Mouse (Mus musculus): ENCODE measurements around the gene Ankrd60. TPM values are rescaled to one million over a fixed set of nuclear protein-coding genes. Genes with fewer than 3 reads are reported as not detected.
A peak's percentile ranks its signal among the peaks of the same experiment; 100 is the strongest.

Ankrd60 gene
- polyA plus RNA-seq, 1 experiment from 2014 or later, result not detected

- no peaks in the 10 kb centered on the region for H3K27me3 ChIP-seq (ENCODE audit: control insufficient read depth, insufficient read depth, low read length)
- no peaks in the 10 kb centered on the region for H3K9me3 ChIP-seq (ENCODE audit: control insufficient read depth, low read depth, low read length)
- H3K36me3 ChIP-seq (ENCODE audit: control insufficient read depth, insufficient read depth, low read length), result no peaks in the 10 kb centered on the region
- no peak overlapping the region for H3K9ac ChIP-seq (replicated peaks; ENCODE audit: low read depth, low read length)
- H3K27ac ChIP-seq (ENCODE audit: low read length), result peak overlapping the region; percentile 69; the same call in 1 of the 2 replicates
- ATAC-seq (ENCODE audit: insufficient number of reproducible peaks, insufficient read depth, low FRiP score, low read depth), result no peak
- H3K4me3 ChIP-seq (ENCODE audit: low read depth, low read length), result no peak overlapping the region
- no peak overlapping the region for H3K4me2 ChIP-seq (replicated peaks; ENCODE audit: low read depth, low read length)
- WGBS, result 33% methylated on average over 9 of the region's 9 CpGs
- peaks cover 14% of the 10 kb centered on the region for H3K4me1 ChIP-seq (ENCODE audit: control insufficient read depth, insufficient read depth, low read length)
These were observed 14.0 kb downstream of the Ankrd60 start for GRCm38 (mm10) chr2:173564179-173564578.

- Histone ChIP-seq H3K27ac (ENCODE audit: low read length) (peak overlapping the region; percentile 44; the same call in 1 of the 2 replicates), H3K4me3 (ENCODE audit: low read depth, low read length) (no peak overlapping the region), H3K27me3 (ENCODE audit: control insufficient read depth, insufficient read depth, low read length) (no peaks in the 10 kb centered on the region), H3K4me1 (ENCODE audit: control insufficient read depth, insufficient read depth, low read length) (peaks cover 21% of the 10 kb centered on the region), H3K9ac (replicated peaks; ENCODE audit: low read depth, low read length) (no peak overlapping the region), H3K36me3 (ENCODE audit: control insufficient read depth, insufficient read depth, low read length) (no peaks in the 10 kb centered on the region), H3K4me2 (replicated peaks; ENCODE audit: low read depth, low read length) (no peak overlapping the region), H3K9me3 (ENCODE audit: control insufficient read depth, low read depth, low read length) (no peaks in the 10 kb centered on the region)
- no peak for ATAC-seq (ENCODE audit: insufficient number of reproducible peaks, insufficient read depth, low FRiP score, low read depth)
- WGBS, result 59% methylated on average over 7 of the region's 7 CpGs
These were observed 14.8 kb downstream of the Ankrd60 start for GRCm38 (mm10) chr2:173563336-173563735.

GRCm38 (mm10) chr2:173561851-173562442 lies 16.2 kb downstream of the Ankrd60 start:
- H3K4me3 ChIP-seq (ENCODE audit: low read depth, low read length), result no peak overlapping the region
- H3K27ac ChIP-seq (ENCODE audit: low read length), result no peak overlapping the region
- no peaks in the 10 kb centered on the region for H3K27me3 ChIP-seq (ENCODE audit: control insufficient read depth, insufficient read depth, low read length)
- H3K9ac ChIP-seq (replicated peaks; ENCODE audit: low read depth, low read length), result no peak overlapping the region
- peaks cover 21% of the 10 kb centered on the region for H3K4me1 ChIP-seq (ENCODE audit: control insufficient read depth, insufficient read depth, low read length)
- no peaks in the 10 kb centered on the region for H3K9me3 ChIP-seq (ENCODE audit: control insufficient read depth, low read depth, low read length)
- WGBS, result 44% methylated on average over 5 of the region's 5 CpGs
- H3K4me2 ChIP-seq (replicated peaks; ENCODE audit: low read depth, low read length), result no peak overlapping the region
- no peaks in the 10 kb centered on the region for H3K36me3 ChIP-seq (ENCODE audit: control insufficient read depth, insufficient read depth, low read length)
- no peak for ATAC-seq (ENCODE audit: insufficient number of reproducible peaks, insufficient read depth, low FRiP score, low read depth)

GRCm38 (mm10) chr2:173558754-173559396 lies 19.3 kb downstream of the Ankrd60 start:
- Histone ChIP-seq H3K4me3 (ENCODE audit: low read depth, low read length) (no peak overlapping the region), H3K9ac (replicated peaks; ENCODE audit: low read depth, low read length) (no peak overlapping the region), H3K36me3 (ENCODE audit: control insufficient read depth, insufficient read depth, low read length) (no peaks in the 10 kb centered on the region), H3K9me3 (ENCODE audit: control insufficient read depth, low read depth, low read length) (no peaks in the 10 kb centered on the region), H3K4me1 (ENCODE audit: control insufficient read depth, insufficient read depth, low read length) (peaks cover 9% of the 10 kb centered on the region; the same call in 1 of the 2 replicates), H3K4me2 (replicated peaks; ENCODE audit: low read depth, low read length) (no peak overlapping the region), H3K27me3 (ENCODE audit: control insufficient read depth, insufficient read depth, low read length) (no peaks in the 10 kb centered on the region), H3K27ac (ENCODE audit: low read length) (peak overlapping the region; percentile 69)
- ATAC-seq (ENCODE audit: insufficient number of reproducible peaks, insufficient read depth, low FRiP score, low read depth), result peak; percentile 71
- 35% methylated on average over 12 of the region's 12 CpGs for WGBS

GRCm38 (mm10) chr2:173553863-173554262 lies 24.3 kb downstream of the Ankrd60 start:
- 42% methylated on average over 9 of the region's 9 CpGs for WGBS
- no peak for ATAC-seq (ENCODE audit: insufficient number of reproducible peaks, insufficient read depth, low FRiP score, low read depth)

GRCm38 (mm10) chr2:173550681-173551080 lies 27.5 kb downstream of the Ankrd60 start:
- ATAC-seq (ENCODE audit: insufficient number of reproducible peaks, insufficient read depth, low FRiP score, low read depth), result no peak
- H3K4me1 ChIP-seq (ENCODE audit: control insufficient read depth, insufficient read depth, low read length), result no peaks in the 10 kb centered on the region
- no peak overlapping the region for H3K27ac ChIP-seq (ENCODE audit: low read length)
- no peaks in the 10 kb centered on the region for H3K27me3 ChIP-seq (ENCODE audit: control insufficient read depth, insufficient read depth, low read length)
- H3K9me3 ChIP-seq (ENCODE audit: control insufficient read depth, low read depth, low read length), result no peaks in the 10 kb centered on the region
- no peaks in the 10 kb centered on the region for H3K36me3 ChIP-seq (ENCODE audit: control insufficient read depth, insufficient read depth, low read length)
- H3K4me2 ChIP-seq (replicated peaks; ENCODE audit: low read depth, low read length), result no peak overlapping the region
- H3K9ac ChIP-seq (replicated peaks; ENCODE audit: low read depth, low read length), result no peak overlapping the region
- H3K4me3 ChIP-seq (ENCODE audit: low read depth, low read length), result no peak overlapping the region
- 66% methylated on average over 6 of the region's 6 CpGs for WGBS

More at GRCm38 (mm10) chr2:173553863-173554262, 24.3 kb downstream of the Ankrd60 start:
- no peak overlapping the region for H3K4me3 ChIP-seq (ENCODE audit: low read depth, low read length)
- no peak overlapping the region for H3K27ac ChIP-seq (ENCODE audit: low read length)
- H3K9me3 ChIP-seq (ENCODE audit: control insufficient read depth, low read depth, low read length), result no peaks in the 10 kb centered on the region
- H3K4me2 ChIP-seq (replicated peaks; ENCODE audit: low read depth, low read length), result no peak overlapping the region
- 0 out of 2 replicates have a peak, but pooled peaks cover 5% of the 10 kb centered on the region for H3K4me1 ChIP-seq (ENCODE audit: control insufficient read depth, insufficient read depth, low read length)
- no peaks in the 10 kb centered on the region for H3K27me3 ChIP-seq (ENCODE audit: control insufficient read depth, insufficient read depth, low read length)
- H3K9ac ChIP-seq (replicated peaks; ENCODE audit: low read depth, low read length), result no peak overlapping the region
- H3K36me3 ChIP-seq (ENCODE audit: control insufficient read depth, insufficient read depth, low read length), result no peaks in the 10 kb centered on the region

- Histone ChIP-seq H3K4me1 (ENCODE audit: control insufficient read depth, insufficient read depth, low read length) (no peaks in the 10 kb centered on the region), H3K27me3 (ENCODE audit: control insufficient read depth, insufficient read depth, low read length) (no peaks in the 10 kb centered on the region), H3K9ac (replicated peaks; ENCODE audit: low read depth, low read length) (no peak overlapping the region), H3K9me3 (ENCODE audit: control insufficient read depth, low read depth, low read length) (no peaks in the 10 kb centered on the region), H3K4me2 (replicated peaks; ENCODE audit: low read depth, low read length) (no peak overlapping the region), H3K27ac (ENCODE audit: low read length) (no peak overlapping the region), H3K36me3 (ENCODE audit: control insufficient read depth, insufficient read depth, low read length) (no peaks in the 10 kb centered on the region), H3K4me3 (ENCODE audit: low read depth, low read length) (no peak overlapping the region)
- no peak for ATAC-seq (ENCODE audit: insufficient number of reproducible peaks, insufficient read depth, low FRiP score, low read depth)
- WGBS, result 81% methylated on average over 10 of the region's 10 CpGs
These were observed 28.9 kb downstream of the Ankrd60 start for GRCm38 (mm10) chr2:173549236-173549635.

- no peak overlapping the region for H3K9ac ChIP-seq (replicated peaks; ENCODE audit: low read depth, low read length)
- WGBS, result 42% methylated on average over 15 of the region's 15 CpGs
- H3K4me1 ChIP-seq (ENCODE audit: control insufficient read depth, insufficient read depth, low read length), result no peaks in the 10 kb centered on the region
- no peak overlapping the region for H3K4me2 ChIP-seq (replicated peaks; ENCODE audit: low read depth, low read length)
- no peak overlapping the region for H3K4me3 ChIP-seq (ENCODE audit: low read depth, low read length)
- no peak overlapping the region for H3K27ac ChIP-seq (ENCODE audit: low read length)
- H3K27me3 ChIP-seq (ENCODE audit: control insufficient read depth, insufficient read depth, low read length), result no peaks in the 10 kb centered on the region
- no peaks in the 10 kb centered on the region for H3K9me3 ChIP-seq (ENCODE audit: control insufficient read depth, low read depth, low read length)
- ATAC-seq (ENCODE audit: insufficient number of reproducible peaks, insufficient read depth, low FRiP score, low read depth), result peak; percentile 66; the same call in 1 of the 2 replicates
- H3K36me3 ChIP-seq (ENCODE audit: control insufficient read depth, insufficient read depth, low read length), result no peaks in the 10 kb centered on the region
These were observed 32.0 kb downstream of the Ankrd60 start for GRCm38 (mm10) chr2:173545992-173546703.
